Mouse (Mus musculus) lung, postnatal 0 days (tissue): ENCODE results near the gene Usp6nl.

Experiments
- CTCF ChIP-seq: IDR thresholded peaks from 2 replicates; pipeline ENCODE4 v1.5.1; 2016; ENCODE audit warnings: antibody characterized with exemption, mild to moderate bottlenecking
- EP300 ChIP-seq: IDR thresholded peaks from 2 replicates; pipeline ENCODE4 v1.6.1; 2016; ENCODE audit warnings: antibody characterized with exemption, mild to moderate bottlenecking, control low read depth

GRCm38 (mm10) chr2:6376941-6377340 lies 54.5 kb downstream of the Usp6nl start:
- TF ChIP-seq CTCF = no peak
- TF ChIP-seq EP300 = no peak
